Mouse (Mus musculus) mouse trophoblast stem cell (cell line): ENCODE data around the gene Ankrd40.

Experiments
- in situ Hi-C, 2 experiments: fragments of 300-500 bp; cut with MseI, MboI; formaldehyde crosslinking; loops; 2 replicates in 1 of 2; 3 replicates in 1 of 2; pipeline ENCODE4 v1.15.1; 2025

Ankrd40 gene

GRCm38 (mm10) chr11:94323271-94323925, 4.4 kb upstream of the Ankrd40 start:
- in situ Hi-C loops, result no loop called here

GRCm38 (mm10) chr11:94324618-94325017, 3.2 kb upstream of the Ankrd40 start:
- in situ Hi-C loops, result no loop called here

DNA sequence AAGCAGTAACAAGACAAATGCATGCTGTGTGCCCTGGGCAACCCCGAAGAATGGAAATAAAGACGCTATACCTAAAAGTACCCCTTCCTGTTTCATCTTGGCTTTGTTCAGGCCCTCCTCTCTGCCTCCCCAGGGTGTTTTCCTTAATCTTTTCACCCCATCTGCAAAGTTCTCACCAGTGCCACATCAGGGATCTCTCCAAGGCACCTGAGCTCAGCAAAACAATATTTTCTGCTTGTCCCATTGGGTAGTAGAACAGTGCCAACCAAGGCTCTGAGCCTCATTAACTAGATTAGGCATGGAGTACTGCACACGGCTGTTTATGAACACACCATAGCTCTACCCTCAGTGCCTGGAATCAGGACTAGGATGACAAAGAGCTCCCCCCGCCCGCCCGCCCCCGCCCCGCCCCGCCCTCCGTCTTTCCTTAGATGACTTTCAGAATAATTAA, 815 bp upstream of the Ankrd40 start:
- in situ Hi-C loops, result no loop called here

DNA sequence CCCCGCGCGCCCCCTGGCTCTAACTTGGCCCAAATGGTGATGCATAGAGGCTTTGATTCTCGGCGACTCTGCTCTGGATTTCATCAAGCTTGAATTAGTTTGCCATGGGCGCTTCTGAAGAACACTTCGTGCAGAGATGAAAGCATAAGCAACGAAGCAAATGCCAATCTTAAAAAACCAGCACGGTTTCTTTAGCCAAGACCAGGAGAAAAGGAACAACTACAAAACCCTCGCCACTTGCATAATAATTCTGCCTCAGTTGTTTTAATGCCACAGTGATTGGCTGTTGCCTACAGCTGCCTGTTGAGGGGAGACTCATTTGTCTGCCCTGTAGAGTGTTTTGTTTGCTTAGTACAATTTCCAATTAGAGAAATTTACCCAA, 834 bp downstream of the Ankrd40 start:
- in situ Hi-C loops, result no loop called here

- in situ Hi-C loops, result no loop called here
These were observed 1.6 kb downstream of the Ankrd40 start for GRCm38 (mm10) chr11:94329270-94329891.

DNA sequence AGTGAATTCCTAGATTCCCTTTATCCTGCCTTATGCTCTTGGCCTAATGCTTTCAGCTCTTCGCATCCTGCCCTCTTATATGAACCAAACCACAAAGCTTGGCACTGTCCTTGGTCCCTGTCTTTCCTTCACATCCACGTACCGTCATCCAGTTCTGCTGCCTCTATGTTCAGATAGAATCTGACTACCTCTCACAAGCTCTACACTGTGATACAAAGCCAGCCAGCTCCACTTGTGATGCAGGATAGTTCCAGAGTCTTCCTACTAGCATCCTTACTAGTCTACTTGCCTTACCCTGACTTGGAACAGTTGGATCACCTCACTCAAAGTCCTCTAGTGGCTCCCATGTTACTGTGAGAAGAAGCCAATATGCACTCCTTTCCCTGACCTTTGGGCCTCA, 2.4 kb downstream of the Ankrd40 start:
- in situ Hi-C loops, result no loop called here

- in situ Hi-C loops, result no loop called here
These were observed 4.9 kb downstream of the Ankrd40 start for GRCm38 (mm10) chr11:94332726-94333125.

DNA sequence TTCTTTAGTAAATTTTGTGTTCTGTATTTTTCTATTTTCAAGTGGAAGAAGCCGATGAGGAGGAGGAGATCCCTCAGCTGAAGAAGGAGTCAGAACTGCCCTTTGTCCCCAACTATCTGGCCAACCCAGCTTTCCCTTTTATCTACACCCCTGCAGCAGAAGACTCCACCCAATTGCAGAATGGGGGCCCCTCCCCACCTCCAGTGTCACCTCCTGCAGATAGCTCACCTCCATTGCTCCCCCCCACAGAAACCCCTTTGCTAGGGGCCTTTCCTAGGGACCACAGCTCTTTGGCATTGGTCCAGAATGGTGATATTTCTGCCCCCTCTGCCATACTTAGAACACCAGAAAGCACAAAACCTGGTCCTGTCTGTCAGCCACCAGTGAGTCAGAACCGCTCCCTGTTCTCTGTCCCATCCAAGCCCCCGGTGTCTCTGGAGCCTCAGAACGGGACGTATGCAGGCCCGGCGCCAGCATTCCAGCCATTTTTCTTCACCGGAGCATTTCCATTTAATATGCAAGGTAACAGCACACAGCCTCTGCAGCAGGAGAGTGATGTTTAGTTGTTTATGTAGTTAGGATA, 6.7 kb downstream of the Ankrd40 start:
- in situ Hi-C loops, result no loop called here

DNA sequence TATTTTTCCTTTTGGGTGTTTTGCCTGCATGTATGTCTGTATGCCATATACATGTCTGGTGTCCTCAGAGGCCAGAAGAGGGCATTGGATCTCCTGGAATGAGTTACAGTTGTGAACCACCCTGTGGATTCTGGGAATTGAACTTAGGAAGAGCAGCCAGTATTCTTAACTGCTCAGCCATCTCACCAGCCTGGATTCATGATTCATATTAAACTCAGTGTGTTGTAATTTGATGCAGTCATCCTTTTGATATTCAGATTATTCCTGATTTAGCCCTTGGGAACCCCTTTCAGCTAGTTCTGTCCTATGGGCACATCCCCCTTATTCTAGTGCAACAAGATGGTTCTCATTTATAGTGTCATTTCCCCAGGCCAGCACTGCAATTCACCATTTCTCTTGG, 8.8 kb downstream of the Ankrd40 start:
- in situ Hi-C loops, result loop anchor here (5.0 kb wide), 2 partner anchors 146 to 151 kb away; partner anchors contain the start of gene Spata20 (in 1 of the 2)

GRCm38 (mm10) chr11:94338347-94338746, 10.5 kb downstream of the Ankrd40 start:
- in situ Hi-C loops, result loop anchor here (5.0 kb wide), 2 partner anchors 144 to 149 kb away; partner anchors contain the start of gene Spata20 (in 1 of the 2)

DNA sequence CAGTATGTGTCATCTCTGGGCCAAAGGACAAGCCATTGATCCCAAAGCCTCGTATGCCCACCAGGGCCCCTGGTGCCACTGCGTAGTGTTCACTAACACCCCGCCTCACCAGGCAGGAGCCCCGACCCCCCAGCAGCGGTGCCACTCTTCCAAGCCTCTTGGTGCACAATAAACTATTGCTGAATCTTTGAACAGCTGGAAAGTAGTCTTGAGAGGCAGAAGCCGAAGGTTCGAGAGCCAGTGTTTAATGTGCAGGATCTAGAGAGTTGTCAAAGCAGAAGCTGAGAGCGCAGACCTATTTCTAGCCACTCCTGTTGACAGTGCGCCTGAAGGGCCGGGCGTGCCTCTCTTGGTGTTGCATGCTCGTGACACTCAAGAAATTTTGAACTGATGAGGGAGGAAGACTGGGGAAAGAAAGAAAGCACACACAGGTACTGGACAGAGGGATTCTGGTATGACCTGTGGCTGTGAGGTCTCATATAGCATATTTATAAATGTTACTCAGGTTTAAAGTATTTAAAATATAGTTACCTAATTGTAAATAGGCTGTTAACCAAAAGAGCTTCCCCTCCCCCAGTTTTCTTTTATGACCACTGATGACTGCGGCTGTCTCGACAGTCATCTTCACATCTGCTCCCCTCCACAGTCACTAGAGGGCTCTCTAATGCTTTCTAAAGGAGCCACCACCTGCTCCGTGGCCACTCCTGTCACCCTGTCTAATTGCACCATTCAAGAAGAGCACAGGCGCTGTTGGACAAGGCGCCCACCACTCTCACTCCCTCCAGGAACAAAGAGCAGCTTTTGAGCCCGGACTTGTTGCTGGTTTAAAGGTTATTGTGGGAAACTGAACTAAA, 12.2 kb downstream of the Ankrd40 start:
- in situ Hi-C loops, result loop anchor here (5.0 to 10.0 kb wide), 4 partner anchors 62 to 147 kb away; partner anchors contain the start of gene Spata20 (in 1 of the 2)

GRCm38 (mm10) chr11:94340948-94341933, 13.4 kb downstream of the Ankrd40 start:
- in situ Hi-C loops, result loop anchor here (5.0 to 10.0 kb wide), 2 partner anchors 61 to 64 kb away; no protein-coding TSS in a partner anchor

- in situ Hi-C loops, result loop anchor here (5.0 to 10.0 kb wide), 2 partner anchors 60 to 62 kb away; no protein-coding TSS in a partner anchor
These were observed 14.5 kb downstream of the Ankrd40 start for GRCm38 (mm10) chr11:94342114-94342905.

GRCm38 (mm10) chr11:94343955-94344358, 16.2 kb downstream of the Ankrd40 start:
- in situ Hi-C loops, result loop anchor here (5.0 to 10.0 kb wide), 2 partner anchors 58 to 61 kb away; no protein-coding TSS in a partner anchor

DNA sequence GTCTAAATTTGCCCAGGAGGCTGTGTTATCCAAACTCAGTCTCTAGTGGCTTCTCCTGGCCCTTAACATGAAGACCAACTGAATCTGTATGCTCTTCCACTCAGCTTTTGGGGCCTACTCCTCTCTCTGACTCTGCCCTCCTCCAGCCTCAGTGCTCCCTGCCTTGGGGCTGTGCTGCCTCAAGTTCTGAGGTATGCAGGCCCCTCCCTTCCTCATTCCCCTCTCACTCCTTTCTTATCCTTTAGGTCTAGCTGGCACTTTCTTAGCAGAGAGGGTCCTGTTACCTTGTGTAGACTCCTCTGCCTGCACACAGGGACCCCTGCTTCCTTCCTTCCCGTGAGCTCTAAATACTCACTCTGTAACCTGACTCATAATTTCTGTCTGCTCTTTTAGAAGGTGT, 16.7 kb downstream of the Ankrd40 start:
- in situ Hi-C loops, result loop anchor here (5.0 to 10.0 kb wide), 2 partner anchors 58 to 60 kb away; no protein-coding TSS in a partner anchor

GRCm38 (mm10) chr11:94345926-94346325, 18.1 kb downstream of the Ankrd40 start:
- in situ Hi-C loops, result loop anchor here in 1 of 2 experiments (10.0 kb wide), 1 partner anchor 59 kb away; no protein-coding TSS in a partner anchor

DNA sequence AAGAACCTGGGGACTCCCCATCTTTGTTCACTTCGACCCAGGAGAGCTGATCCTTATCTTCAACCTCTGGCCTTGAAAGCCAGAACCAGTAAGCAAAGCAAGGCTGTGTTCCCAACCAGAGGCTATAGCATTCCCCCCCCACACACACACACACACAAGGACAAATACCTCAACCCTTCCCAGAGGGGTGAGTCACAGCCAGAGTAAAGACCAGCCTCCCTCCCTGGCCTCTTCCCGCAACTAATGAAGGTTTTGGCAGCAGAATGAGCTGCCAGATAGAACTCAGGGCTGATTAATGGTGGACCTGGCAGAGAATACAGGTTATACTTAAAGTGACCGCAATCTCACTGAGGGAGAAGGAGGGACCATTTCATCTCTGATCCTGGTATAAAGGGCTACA, 18.8 kb downstream of the Ankrd40 start:
- in situ Hi-C loops, result loop anchor here in 1 of 2 experiments (10.0 kb wide), 1 partner anchor 58 kb away; no protein-coding TSS in a partner anchor

- in situ Hi-C loops, result loop anchor here in 1 of 2 experiments (10.0 kb wide), 1 partner anchor 58 kb away; no protein-coding TSS in a partner anchor
These were observed 19.3 kb downstream of the Ankrd40 start for GRCm38 (mm10) chr11:94347063-94347575.

DNA sequence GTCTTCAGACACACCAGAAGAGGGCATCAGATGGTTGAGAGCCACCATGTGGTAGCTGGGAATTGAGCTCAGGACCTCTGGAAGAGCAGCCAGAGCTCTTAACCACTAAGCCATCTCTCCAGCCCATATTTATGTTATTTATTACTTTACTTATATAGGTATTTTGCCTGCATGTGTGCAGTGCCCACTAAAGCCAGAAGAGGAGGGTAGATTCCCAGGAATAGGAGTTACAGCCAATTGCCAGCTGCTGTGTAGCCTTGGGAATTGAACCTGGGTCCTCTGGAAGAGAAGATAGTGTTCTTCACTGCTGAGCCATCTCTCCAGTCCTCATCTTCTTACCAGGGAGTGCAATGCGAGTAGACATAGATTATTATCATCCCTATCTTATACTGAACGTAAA, 22.0 kb downstream of the Ankrd40 start:
- in situ Hi-C loops, result loop anchor here in 1 of 2 experiments (10.0 kb wide), 1 partner anchor 55 kb away; no protein-coding TSS in a partner anchor
